Mouse (Mus musculus) neural tube, embryonic 11.5 days (tissue): ENCODE measurements around the gene Pth2r. TPM values are rescaled to one million over a fixed set of nuclear protein-coding genes. Genes with fewer than 3 reads are reported as not detected.
A peak's percentile ranks its signal among the peaks of the same experiment; 100 is the strongest.

Experiments
- ATAC-seq: fragments of 200-750 bp; cut with Nextera tagmentation; 2 replicates; pipeline ENCODE4 v1.8.0; 2017; ENCODE audit warnings: moderate number of reproducible peaks, mild to moderate bottlenecking, moderate TSS enrichment, moderate library complexity; ENCODE audit not compliant: insufficient read depth, low FRiP score, low TSS enrichment
- DNase-seq: peaks from one replicate; pipeline ENCODE4 v3.0.0-alpha.2; 2015; ENCODE audit warnings: low spot score
- H3K27ac ChIP-seq: fragments of 300-500 bp; sonication (generic); 2 replicates; pipeline ENCODE4 v1.5.1; 2014; ENCODE audit warnings: low read depth, mild to moderate bottlenecking, low read length
- H3K27me3 ChIP-seq: fragments of 300-500 bp; sonication (generic); 2 replicates; pipeline ENCODE4 v1.6.1; 2014; ENCODE audit warnings: mild to moderate bottlenecking, low read length, mixed read lengths; ENCODE audit not compliant: control insufficient read depth, insufficient read depth
- H3K36me3 ChIP-seq: fragments of 300-500 bp; sonication (generic); 2 replicates; pipeline ENCODE4 v1.6.1; 2014; ENCODE audit warnings: mild to moderate bottlenecking, low read length, moderate library complexity, mixed read lengths; ENCODE audit not compliant: control insufficient read depth, insufficient read depth
- H3K4me1 ChIP-seq: fragments of 300-500 bp; sonication (generic); 2 replicates; pipeline ENCODE4 v1.6.1; 2014; ENCODE audit warnings: low read length, mixed read lengths; ENCODE audit not compliant: control insufficient read depth, insufficient read depth
- H3K4me2 ChIP-seq: fragments of 300-500 bp; sonication (generic); 2 replicates; pipeline ENCODE4 v1.6.1; 2014; ENCODE audit warnings: low read depth, mild to moderate bottlenecking, moderate library complexity
- H3K4me3 ChIP-seq: fragments of 300-500 bp; sonication (generic); 2 replicates; pipeline ENCODE4 v1.5.1; 2014; ENCODE audit warnings: low read depth, low read length
- H3K9ac ChIP-seq: fragments of 300-500 bp; sonication (generic); 2 replicates; pipeline ENCODE4 v1.6.1; 2014; ENCODE audit warnings: mild to moderate bottlenecking, low read length
- H3K9me3 ChIP-seq: fragments of 300-500 bp; sonication (generic); 2 replicates; pipeline ENCODE4 v1.6.1; 2016; ENCODE audit warnings: low read length; ENCODE audit not compliant: control insufficient read depth
- WGBS: fragments of 180-500 bp; shearing (Covaris S2); extraction: QIAGEN DNeasy Blood & Tissue Kit; methylation state at CpG from one replicate; pipeline ENCODE4 v1.1.7; 2014; 5-methylcytosine and 5-hydroxymethylcytosine counted together
- polyA plus RNA-seq: library from polyadenylated mRNA; unstranded; fragments of >200 nt; fragmentation: Nextera tagmentation; extraction: Ambion mirVana; gene quantifications from 2 replicates; pipeline ENCODE4 v1.2.1, GENCODE M21; 2014

The Pth2r gene
- polyA plus RNA-seq: 3.0 and 3.3 TPM in 2 replicates

DNA sequence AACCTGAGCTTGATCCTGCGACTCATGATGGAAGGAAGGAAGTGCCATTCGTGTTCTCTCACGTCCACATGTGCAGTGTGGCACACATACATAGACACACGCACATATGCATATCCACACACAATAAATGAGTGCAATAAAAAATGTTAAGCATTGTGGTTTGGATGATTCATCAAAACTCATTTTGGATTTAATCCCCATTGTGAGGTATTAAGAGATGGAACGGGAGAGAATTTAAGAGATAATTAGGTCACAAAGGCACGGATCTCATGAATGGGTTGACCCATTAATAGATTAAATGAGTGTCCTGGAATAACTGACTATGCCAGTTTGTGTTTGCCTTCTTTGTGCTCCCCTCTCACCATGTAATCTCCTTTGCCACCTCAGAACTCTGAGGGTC, at the start of gene Pth2r:
Pth2r (plus strand) TSS at position 301 of the 400 bp plus-strand sequence.
- H3K9me3 ChIP-seq: no peaks in the 10 kb centered on the region
- WGBS: 86% methylated on average over 6 of the region's 6 CpGs

DNA sequence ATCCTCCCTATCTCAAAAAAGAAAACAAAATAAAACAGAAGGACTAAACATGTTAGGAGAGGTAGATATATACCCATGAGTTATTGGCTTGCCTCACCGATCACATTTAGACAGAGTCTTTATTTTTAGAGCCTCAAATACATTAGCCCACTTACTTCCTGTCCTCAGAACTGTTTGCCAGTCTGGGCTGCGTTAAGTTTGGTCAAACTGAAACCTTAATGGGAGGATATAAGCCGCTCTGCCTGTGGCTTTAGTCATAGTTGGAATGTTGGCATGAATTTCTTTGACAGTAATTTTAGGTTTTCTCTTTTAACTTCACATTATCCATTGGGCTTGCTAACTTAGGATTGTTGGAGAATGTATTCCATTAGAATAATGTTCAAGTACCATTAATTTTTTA, 44.1 kb upstream of the Pth2r start:
- WGBS: 94% methylated on average over 3 of the region's 3 CpGs
- H3K4me2 ChIP-seq: no peak overlapping the region
- H3K4me1 ChIP-seq: no peaks in the 10 kb centered on the region
- 0 out of 2 replicates have a peak, but pooled peaks cover 4% of the 10 kb centered on the region for H3K36me3 ChIP-seq
- no peak for ATAC-seq
- no peaks in the 10 kb centered on the region for H3K27me3 ChIP-seq
- DNase-seq: no peak
- H3K4me3 ChIP-seq: no peak overlapping the region
- no peak overlapping the region for H3K9ac ChIP-seq
- no peak overlapping the region for H3K27ac ChIP-seq
- no peaks in the 10 kb centered on the region for H3K9me3 ChIP-seq

More for the DNA sequence above, at the start of gene Pth2r:
- no peak within 1 kb of the TSS for H3K4me2 ChIP-seq
- no peaks in the 10 kb centered on the region for H3K36me3 ChIP-seq
- H3K27ac ChIP-seq: no peak within 1 kb of the TSS
- H3K27me3 ChIP-seq: no peaks in the 10 kb centered on the region
- H3K4me1 ChIP-seq: no peaks in the 10 kb centered on the region
- no peak for DNase-seq
- H3K4me3 ChIP-seq: no peak within 1 kb of the TSS
- H3K9ac ChIP-seq: no peak within 1 kb of the TSS
- no peak for ATAC-seq

GRCm38 (mm10) chr1:65245637-65246036, 36.2 kb upstream of the Pth2r start:
- no peak for ATAC-seq
- Histone ChIP-seq H3K27me3 (no peaks in the 10 kb centered on the region), H3K4me3 (no peak overlapping the region), H3K4me2 (no peak overlapping the region), H3K4me1 (no peaks in the 10 kb centered on the region), H3K27ac (no peak overlapping the region), H3K9ac (no peak overlapping the region), H3K9me3 (no peaks in the 10 kb centered on the region), H3K36me3 (no peaks in the 10 kb centered on the region; the same call in 1 of the 2 replicates)
- WGBS: 81% methylated on average over 1 of the region's 1 CpGs
- DNase-seq: no peak

DNA sequence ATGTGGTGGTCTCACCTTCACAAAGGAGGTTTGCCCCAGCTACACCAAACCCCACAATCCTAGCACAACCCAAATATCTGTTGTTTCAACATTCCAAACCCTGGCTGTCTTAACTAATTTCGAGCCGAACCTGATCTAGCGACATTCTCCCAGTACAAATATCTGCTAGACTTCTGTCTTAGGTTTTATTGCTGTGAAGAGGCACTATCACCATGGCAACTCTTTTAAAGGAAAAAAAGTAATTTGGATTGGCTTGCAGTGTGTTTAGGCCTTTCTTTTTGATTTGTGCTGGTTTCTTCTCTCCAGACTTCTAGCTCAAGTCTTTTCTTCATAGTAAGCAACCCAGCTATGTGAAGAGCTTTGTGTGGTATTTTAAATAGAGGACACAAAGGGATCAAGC, 1.4 kb upstream of the Pth2r start:
- Histone ChIP-seq H3K4me1 (no peaks in the 10 kb centered on the region), H3K36me3 (no peaks in the 10 kb centered on the region), H3K4me2 (no peak overlapping the region), H3K9ac (no peak overlapping the region), H3K4me3 (no peak overlapping the region), H3K27me3 (no peaks in the 10 kb centered on the region), H3K27ac (no peak overlapping the region), H3K9me3 (no peaks in the 10 kb centered on the region)
- 51% methylated on average over 3 of the region's 3 CpGs for WGBS
- ATAC-seq (no peak), DNase-seq (no peak)

DNA sequence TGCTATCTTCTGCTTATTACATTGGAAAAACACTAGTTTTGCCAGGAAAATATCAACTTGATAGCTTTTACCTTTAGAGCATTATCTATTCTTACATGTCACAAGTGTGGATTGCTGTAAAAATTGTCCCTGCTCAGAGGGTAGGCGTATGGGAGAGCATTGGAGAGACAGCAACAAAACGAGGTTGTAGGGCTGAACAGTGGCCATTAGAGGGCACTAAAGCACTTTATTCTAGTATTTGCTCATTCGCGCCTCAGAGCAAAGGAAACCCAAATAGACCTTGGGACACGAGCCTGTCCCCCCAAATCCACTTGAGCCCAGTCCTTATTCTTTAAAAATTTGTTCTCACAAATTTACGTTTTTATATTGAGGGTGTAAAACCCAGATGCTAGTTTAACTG, 910 bp downstream of the Pth2r start:
- Histone ChIP-seq H3K27me3 (no peaks in the 10 kb centered on the region), H3K9ac (no peak overlapping the region), H3K27ac (no peak overlapping the region), H3K9me3 (no peaks in the 10 kb centered on the region), H3K36me3 (no peaks in the 10 kb centered on the region), H3K4me3 (no peak overlapping the region), H3K4me2 (no peak overlapping the region), H3K4me1 (no peaks in the 10 kb centered on the region)
- ATAC-seq (peak; percentile 35; the same call in 1 of the 2 replicates), DNase-seq (peak; percentile 51)
- WGBS: 7% methylated on average over 6 of the region's 6 CpGs

- ATAC-seq (no peak), DNase-seq (no peak)
- no peaks in the 10 kb centered on the region for H3K36me3 ChIP-seq
- no peak overlapping the region for H3K4me2 ChIP-seq
- no peak overlapping the region for H3K9ac ChIP-seq
- H3K4me3 ChIP-seq: no peak overlapping the region
- H3K27me3 ChIP-seq: 0 out of 2 replicates have a peak, but pooled peaks cover 4% of the 10 kb centered on the region
- H3K4me1 ChIP-seq: no peaks in the 10 kb centered on the region; the same call in 1 of the 2 replicates
- no peak overlapping the region for H3K27ac ChIP-seq
- 62% methylated on average over 3 of the region's 3 CpGs for WGBS
- no peaks in the 10 kb centered on the region for H3K9me3 ChIP-seq
Observed at GRCm38 (mm10) chr1:65308476-65308875, 26.6 kb downstream of the Pth2r start.

- DNase-seq (peak; percentile 42), ATAC-seq (0 out of 2 replicates have a peak, but pooled peaks have one; percentile 11)
- Histone ChIP-seq H3K4me3 (peak overlapping the region; percentile 35), H3K4me2 (peak overlapping the region; percentile 69), H3K27ac (no peak overlapping the region), H3K4me1 (no peaks in the 10 kb centered on the region; the same call in 1 of the 2 replicates), H3K9ac (peak overlapping the region; percentile 53), H3K9me3 (no peaks in the 10 kb centered on the region), H3K27me3 (0 out of 2 replicates have a peak, but pooled peaks cover 4% of the 10 kb centered on the region), H3K36me3 (no peaks in the 10 kb centered on the region)
- WGBS: 1% methylated on average over 29 of the region's 29 CpGs
Observed at GRCm38 (mm10) chr1:65311214-65311933, 29.5 kb downstream of the Pth2r start.

DNA sequence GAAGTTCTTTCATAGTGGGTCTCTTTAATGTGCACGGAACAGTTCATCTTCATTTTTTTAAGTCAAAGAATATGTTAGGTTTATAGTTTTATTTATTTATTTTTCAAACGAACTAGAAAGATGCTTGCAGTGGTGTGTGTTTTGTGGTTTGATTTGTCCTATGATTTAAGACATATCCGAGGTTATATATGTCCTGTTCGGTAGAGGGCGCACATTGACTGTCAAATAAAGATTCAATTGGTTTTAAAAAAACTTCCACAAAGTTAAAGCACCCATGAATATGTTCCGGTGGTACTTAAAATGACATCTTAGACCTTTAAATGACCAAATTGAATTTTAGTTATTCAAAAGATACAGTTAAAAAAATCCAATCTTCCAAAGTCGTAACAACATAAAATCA, 30.3 kb downstream of the Pth2r start:
- no peak for ATAC-seq
- no peaks in the 10 kb centered on the region; the same call in 1 of the 2 replicates for H3K4me1 ChIP-seq
- peak overlapping the region; percentile 35 for H3K4me3 ChIP-seq
- H3K27me3 ChIP-seq: 0 out of 2 replicates have a peak, but pooled peaks cover 4% of the 10 kb centered on the region
- no peaks in the 10 kb centered on the region for H3K36me3 ChIP-seq
- H3K9me3 ChIP-seq: no peaks in the 10 kb centered on the region
- no peak overlapping the region for H3K27ac ChIP-seq
- 16% methylated on average over 7 of the region's 7 CpGs for WGBS
- no peak overlapping the region for H3K9ac ChIP-seq
- H3K4me2 ChIP-seq: peak overlapping the region; percentile 69
- DNase-seq: no peak

- no peak overlapping the region for H3K4me2 ChIP-seq
- no peaks in the 10 kb centered on the region for H3K9me3 ChIP-seq
- 0 out of 2 replicates have a peak, but pooled peaks cover 4% of the 10 kb centered on the region for H3K27me3 ChIP-seq
- 57% methylated on average over 2 of the region's 2 CpGs for WGBS
- H3K27ac ChIP-seq: no peak overlapping the region
- ATAC-seq (no peak), DNase-seq (no peak)
- H3K9ac ChIP-seq: no peak overlapping the region
- H3K4me3 ChIP-seq: no peak overlapping the region
- no peaks in the 10 kb centered on the region; the same call in 1 of the 2 replicates for H3K4me1 ChIP-seq
- H3K36me3 ChIP-seq: no peaks in the 10 kb centered on the region
Observed at GRCm38 (mm10) chr1:65312896-65313295, 31.0 kb downstream of the Pth2r start.
